In genomic region chr16:93833551-93833950, GRCm38 (mm10) we compare ENCODE assay signal across 8 mouse cellular contexts. TPM values are rescaled to one million over a fixed set of nuclear protein-coding genes. Genes with fewer than 3 reads are reported as not detected.
A peak's percentile ranks its signal among the peaks of the same experiment; 100 is the strongest.
DNase-seq lines count a peak whose midpoint lies in the region; ATAC-seq and TF ChIP-seq lines count a peak whose summit lies in the region.

No protein-coding gene starts in this region.

- no peaks in the 10 kb centered on the region for H3K36me3 ChIP-seq in liver, adult 2 months (ENCODE audit: control insufficient read depth, insufficient read depth, low read length)
- H3K36me3 ChIP-seq in embryonic facial prominence, embryonic 14.5 days (ENCODE audit: control insufficient read depth, insufficient read depth, low read length): no peaks in the 10 kb centered on the region
- peaks cover 17% of the 10 kb centered on the region for H3K36me3 ChIP-seq in limb, embryonic 10.5 days
- no peaks in the 10 kb centered on the region for H3K36me3 ChIP-seq in neural tube, embryonic 13.5 days

- peaks cover 51% of the 10 kb centered on the region for H3K79me2 ChIP-seq in liver, adult 2 months (ENCODE audit: control insufficient read depth, insufficient read depth, low read length)

- H3K9me3 ChIP-seq in embryonic facial prominence, embryonic 14.5 days (ENCODE audit: control insufficient read depth, low read length): no peaks in the 10 kb centered on the region
- H3K9me3 ChIP-seq in limb, embryonic 10.5 days (replicated peaks): no peaks in the 10 kb centered on the region
- H3K9me3 ChIP-seq in neural tube, embryonic 13.5 days: no peaks in the 10 kb centered on the region

- peak overlapping the region; percentile 73 for H3K4me2 ChIP-seq in embryonic facial prominence, embryonic 14.5 days (ENCODE audit: low read depth, low read length)
- H3K4me2 ChIP-seq in neural tube, embryonic 13.5 days: peak overlapping the region; percentile 87

- H3K4me3 ChIP-seq in liver, adult 2 months (ENCODE audit: insufficient read depth, low read depth, low read length): peak overlapping the region; percentile 100; the same call in 1 of the 2 replicates
- H3K4me3 ChIP-seq in embryonic facial prominence, embryonic 14.5 days (ENCODE audit: low read depth, low read length): peak overlapping the region; percentile 96
- H3K4me3 ChIP-seq in limb, embryonic 10.5 days: peak overlapping the region; percentile 78
- H3K4me3 ChIP-seq in neural tube, embryonic 13.5 days: peak overlapping the region; percentile 99

- no peak overlapping the region for H3K27ac ChIP-seq in liver, adult 2 months (replicated peaks; ENCODE audit: insufficient read depth, low read depth, low read length)
- H3K27ac ChIP-seq in embryonic facial prominence, embryonic 14.5 days (replicated peaks; ENCODE audit: low read depth, low read length): no peak overlapping the region
- H3K27ac ChIP-seq in limb, embryonic 10.5 days: no peak overlapping the region
- H3K27ac ChIP-seq in neural tube, embryonic 13.5 days (replicated peaks): no peak overlapping the region

- no peak for TF ChIP-seq CTCF in liver, adult 2 months (IDR thresholded peaks at IDR 0.05; ENCODE audit: low read depth, low read length)

- WGBS in liver, adult 2 months: 87% methylated on average over 6 of the region's 6 CpGs
- WGBS in embryonic facial prominence, embryonic 14.5 days: 88% methylated on average over 6 of the region's 6 CpGs
- WGBS in limb, embryonic 10.5 days: 91% methylated on average over 6 of the region's 6 CpGs
- WGBS in neural tube, embryonic 13.5 days: 88% methylated on average over 6 of the region's 6 CpGs

- H3K4me1 ChIP-seq in liver, adult 2 months (ENCODE audit: control insufficient read depth, insufficient read depth, low read length): peaks cover 8% of the 10 kb centered on the region
- H3K4me1 ChIP-seq in embryonic facial prominence, embryonic 14.5 days (ENCODE audit: control insufficient read depth, insufficient read depth, low read length): peaks cover 10% of the 10 kb centered on the region
- H3K4me1 ChIP-seq in limb, embryonic 10.5 days: peaks cover 7% of the 10 kb centered on the region
- peaks cover 20% of the 10 kb centered on the region for H3K4me1 ChIP-seq in neural tube, embryonic 13.5 days (replicated peaks)

- intact Hi-C loops in gastrocnemius, postnatal 14 days (cut with DNase I; ENCODE audit: low total_unique reads): no loop called here

- ATAC-seq in embryonic facial prominence, embryonic 14.5 days (ENCODE audit: low read depth): no peak
- no peak for ATAC-seq in neural tube, embryonic 13.5 days (ENCODE audit: low read depth)

- DNase-seq in liver, adult 2 months (ENCODE audit: extremely low read depth, low read depth, low spot score): no peak
- DNase-seq in liver: no peak
- no peak for DNase-seq in embryonic facial prominence, embryonic 14.5 days (ENCODE audit: low spot score)
- no peak for DNase-seq in limb, embryonic 10.5 days (ENCODE audit: low spot score)
- no peak for DNase-seq in cerebellum, adult 11 months
- DNase-seq in frontal cortex, adult 2 months (ENCODE audit: extremely low spot score in 1 of 2, low spot score in 1 of 2): no peak
- no peak for DNase-seq in gastrocnemius, postnatal 14 days

- no peak overlapping the region for H3K9ac ChIP-seq in liver, adult 2 months (ENCODE audit: low read depth, low read length)
- H3K9ac ChIP-seq in embryonic facial prominence, embryonic 14.5 days (ENCODE audit: low read depth, low read length): no peak overlapping the region
- H3K9ac ChIP-seq in neural tube, embryonic 13.5 days: no peak overlapping the region

- H3K27me3 ChIP-seq in liver, adult 2 months (ENCODE audit: control insufficient read depth, insufficient read depth, low read length): no peaks in the 10 kb centered on the region
- no peaks in the 10 kb centered on the region for H3K27me3 ChIP-seq in embryonic facial prominence, embryonic 14.5 days (replicated peaks; ENCODE audit: control insufficient read depth, insufficient read depth, low read length)
- H3K27me3 ChIP-seq in limb, embryonic 10.5 days (ENCODE audit: low read depth, poor library complexity, severe bottlenecking): no peaks in the 10 kb centered on the region
- no peaks in the 10 kb centered on the region for H3K27me3 ChIP-seq in neural tube, embryonic 13.5 days

- no peak for TF ChIP-seq POLR2A in liver, adult 2 months (IDR thresholded peaks at IDR 0.05; ENCODE audit: extremely low read depth, insufficient read depth, low read length)

RNA-seq across cellular contexts. Expression of gene Morc3, which starts 1.6 kb away (rescaled TPM):
- 22.9 and 26.8 TPM in 2 replicates for total RNA-seq in liver, adult 2 months (2014; rRNA removed)
- polyA plus RNA-seq in liver, adult 2 months (2012; rRNA removed): 2.7 and 3.1 TPM in 2 replicates
- 31.1 and 32.1 TPM in 2 replicates for polyA plus RNA-seq in embryonic facial prominence, embryonic 14.5 days (2014; fragmentation: Nextera tagmentation; extraction: Ambion mirVana)
- 28.9 and 31.0 TPM in 2 replicates for polyA plus RNA-seq in limb, embryonic 10.5 days (2016; fragmentation: Nextera tagmentation; extraction: Ambion mirVana)
- polyA plus RNA-seq in neural tube, embryonic 13.5 days (2015; fragmentation: Nextera tagmentation; extraction: Ambion mirVana): 29.9 and 31.2 TPM in 2 replicates
- 22.1 and 24.6 TPM in 2 replicates for polyA plus RNA-seq in frontal cortex, adult 2 months (2012; rRNA removed)
- 10 to 100 TPM; 10.5 to 16.8 TPM for total RNA-seq in gastrocnemius, postnatal 14 days (2021)

RNA-seq across cellular contexts. Expression of gene Chaf1b, which starts 50.1 kb away (rescaled TPM):
- total RNA-seq in liver, adult 2 months (2014; rRNA removed): 1.6 and 3.0 TPM in 2 replicates
- 0.81 and 1.1 TPM in 2 replicates for polyA plus RNA-seq in liver, adult 2 months (2012; rRNA removed)
- 51.8 and 64.1 TPM in 2 replicates for polyA plus RNA-seq in embryonic facial prominence, embryonic 14.5 days (2014; fragmentation: Nextera tagmentation; extraction: Ambion mirVana)
- polyA plus RNA-seq in limb, embryonic 10.5 days (2016; fragmentation: Nextera tagmentation; extraction: Ambion mirVana): 137 and 146 TPM in 2 replicates
- polyA plus RNA-seq in neural tube, embryonic 13.5 days (2015; fragmentation: Nextera tagmentation; extraction: Ambion mirVana): 16.4 and 22.0 TPM in 2 replicates
- 1.3 and 1.4 TPM in 2 replicates for polyA plus RNA-seq in frontal cortex, adult 2 months (2012; rRNA removed)
- 1 to 10 TPM; 1.4 to 2.3 TPM for total RNA-seq in gastrocnemius, postnatal 14 days (2021)
